Mouse (Mus musculus) left cerebral cortex, adult 6 months (tissue): ENCODE measurements around the gene Zfp976. TPM values are rescaled to one million over a fixed set of nuclear protein-coding genes. Genes with fewer than 3 reads are reported as not detected.

Experiments
- long read RNA-seq, 2 experiments: library from polyadenylated mRNA; unstranded; transcript quantifications; one replicate each; pipeline ENCODE4 v2.0.0; 2019 to 2020
- polyA plus RNA-seq: library from polyadenylated mRNA; unstranded; fragments of <200 nt; fragmentation: Nextera tagmentation; gene quantifications from 2 replicates; pipeline ENCODE4 v1.2.3, GENCODE M21; 2021

Zfp976 gene
- polyA plus RNA-seq, result 0.67 and 0.70 TPM in 2 replicates
- long read RNA-seq, experiment 1, partial matches to known transcripts, result 0 of 6 reads
- long read RNA-seq, experiment 1, other reads (novel, unspliced or antisense), result 2 of 6 reads
- long read RNA-seq, experiment 2, result 0 reads

DNA sequence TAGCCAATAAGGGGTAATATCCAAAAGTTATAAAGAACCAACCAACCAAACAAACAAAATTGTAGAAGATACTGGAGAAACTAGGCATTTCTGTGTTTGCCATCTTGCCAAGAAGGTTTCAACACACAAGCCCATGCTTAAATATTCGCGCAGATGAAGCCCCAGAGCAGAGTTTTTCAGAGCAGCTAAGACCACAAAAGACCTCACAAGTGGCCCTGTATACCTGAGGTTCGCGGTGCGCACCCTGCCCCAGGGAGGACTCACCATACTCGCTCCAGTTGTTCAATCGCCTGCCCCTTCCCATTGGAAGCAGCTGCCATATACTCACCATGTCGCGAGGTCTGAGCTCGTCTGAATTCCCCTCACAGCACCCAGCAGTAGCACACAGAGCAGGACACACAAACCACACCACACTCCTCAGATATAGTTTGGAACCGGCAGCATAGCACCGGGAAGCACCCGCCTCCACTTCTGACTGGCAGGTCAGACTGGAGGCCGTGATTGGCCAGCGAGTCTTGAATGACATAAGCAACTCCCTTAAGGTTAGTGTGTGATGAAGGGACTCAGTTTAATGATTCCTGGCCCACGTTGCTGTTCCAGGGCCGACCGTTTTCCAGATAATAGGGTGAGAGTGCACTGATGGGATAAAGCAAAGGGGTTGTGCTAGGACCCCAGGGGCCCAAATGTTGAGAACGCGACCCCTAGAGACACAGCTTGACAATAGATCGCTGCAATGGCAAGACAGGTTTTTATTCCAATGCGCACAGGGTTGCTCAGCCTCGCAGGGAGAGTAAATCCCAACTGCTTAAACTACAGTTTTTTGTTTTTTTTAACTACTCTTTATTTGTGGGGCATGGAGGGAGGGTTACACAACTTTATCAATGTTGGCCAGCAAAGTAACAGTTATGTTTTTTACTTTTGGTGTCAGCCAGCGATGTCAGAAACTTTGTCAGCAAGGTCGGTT, at the start of gene Zfp976:
TSS of gene Zfp976 (minus strand) at position 437 of the 964 bp plus-strand sequence.

DNA sequence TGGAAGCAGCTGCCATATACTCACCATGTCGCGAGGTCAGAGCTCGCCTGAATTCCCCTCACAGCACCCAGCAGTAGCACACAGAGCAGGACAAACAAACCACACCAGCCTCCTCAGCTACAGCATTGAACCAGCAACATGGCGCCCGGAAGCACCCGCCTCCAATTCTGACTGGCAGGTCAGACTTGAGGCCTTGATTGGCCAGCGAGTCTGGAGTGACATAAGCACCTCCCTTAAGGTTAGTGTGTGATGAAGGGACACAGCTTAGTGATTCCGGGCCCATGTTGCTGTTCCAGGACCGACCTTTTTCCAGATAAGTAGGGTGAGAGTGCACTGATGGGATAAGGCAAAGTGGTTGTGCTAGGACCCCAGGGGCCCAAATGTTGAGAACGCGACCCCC, 50.0 kb downstream of the Zfp976 start, which contains the start of gene Zfp977:
TSS of gene Zfp977 (minus strand) at position 135 of the 400 bp plus-strand sequence.

DNA sequence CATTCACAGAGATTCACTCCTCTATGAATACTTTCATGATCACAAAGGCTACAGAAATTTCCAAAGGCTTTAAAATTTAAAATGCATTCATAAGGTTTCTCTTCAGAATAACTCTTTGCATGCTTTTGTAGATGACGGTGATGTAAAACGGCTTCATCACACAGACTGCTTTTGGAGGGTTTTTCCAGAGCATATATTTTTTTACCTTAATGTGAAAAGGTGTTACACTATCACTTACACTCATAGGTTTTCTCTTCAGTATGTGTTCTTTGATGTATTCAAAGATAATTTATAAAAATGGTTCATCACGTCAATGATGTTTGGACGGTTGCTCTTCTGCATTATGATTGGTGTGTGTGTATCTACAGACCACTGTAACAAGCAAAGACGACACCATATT, 63.9 kb downstream of the Zfp976 start, which contains the start of gene Gm21028:
TSS of gene Gm21028 (minus strand) at position 101 of the 400 bp plus-strand sequence.

Other genes with a start within 250 kb of the Zfp976 start
- not detected in 2 replicates for gene 4933421I07Rik, start 194.5 kb downstream of the Zfp976 start, polyA plus RNA-seq
- gene Zfp141, start 136.8 kb downstream of the Zfp976 start, polyA plus RNA-seq, result 5.2 and 5.8 TPM in 2 replicates
- not detected in 2 replicates for gene Gm21028, start 64.0 kb downstream of the Zfp976 start, polyA plus RNA-seq
- gene Zfp977, start 50.0 kb downstream of the Zfp976 start, polyA plus RNA-seq, result 0.49 and 0.55 TPM in 2 replicates
- gene Zfp975, start 50.2 kb upstream of the Zfp976 start, polyA plus RNA-seq, result 2.8 and 3.3 TPM in 2 replicates
- 0.04 TPM in 1 of 2 replicates, not detected in the other for gene Gm17067, start 84.4 kb upstream of the Zfp976 start, polyA plus RNA-seq
- not detected in 2 replicates for gene Vmn2r62, start 150.9 kb upstream of the Zfp976 start, polyA plus RNA-seq
- gene Gm2381, start 224.6 kb upstream of the Zfp976 start, polyA plus RNA-seq, result not detected in 2 replicates